19 mouse cellular contexts compared by ENCODE assay signal in the genomic region with DNA sequence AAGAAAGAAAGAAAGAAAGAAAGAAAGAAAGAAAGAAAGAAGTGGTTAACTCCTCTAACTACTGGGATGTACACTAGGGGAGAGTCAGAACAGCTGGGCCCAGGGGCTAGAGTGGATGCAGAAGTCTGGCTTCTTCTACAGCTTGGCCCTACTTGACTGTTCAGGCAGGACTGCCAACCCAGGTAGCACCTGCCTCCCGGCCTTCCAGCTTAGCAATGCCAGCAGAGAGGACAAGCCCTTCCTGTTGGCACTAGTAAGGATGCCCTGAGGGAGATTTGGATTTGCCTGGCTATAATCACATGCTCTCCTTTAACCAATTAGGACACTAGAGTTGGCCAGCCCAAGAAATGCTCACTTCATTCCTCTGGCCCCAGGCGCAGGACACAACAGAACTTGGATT.
"Had no signal": no experiment of that assay in that cellular context is flagged by ENCODE, and none has a peak within 500 bp of the region (broad histone marks: within the 10 kb centered on the region; RNA-seq: fewer than 3 reads in every experiment).

No protein-coding gene starts in this region.

- H3K36me3 ChIP-seq: limb, embryonic 10.5 days; limb, embryonic 13.5 days; liver, embryonic 12.5 days; liver, embryonic 15.5 days; lung, embryonic 15.5 days had no signal

- H3K27me3 ChIP-seq: lung, embryonic 15.5 days had no signal

- H3K4me3 ChIP-seq: layer of hippocampus, adult 2 months; limb, embryonic 10.5 days; limb, embryonic 13.5 days; liver, embryonic 12.5 days; liver, embryonic 15.5 days; lung, embryonic 15.5 days had no signal

- ATAC-seq: intestine, embryonic 16.5 days; liver, embryonic 12.5 days had no signal

- H3K27ac ChIP-seq: kidney, postnatal 0 days; layer of hippocampus, adult 2 months; limb, embryonic 10.5 days; limb, embryonic 13.5 days; liver, embryonic 12.5 days; liver, embryonic 15.5 days; lung, embryonic 15.5 days; stomach, postnatal 0 days had no signal

- H3K4me1 ChIP-seq: liver, embryonic 12.5 days; liver, embryonic 15.5 days had no signal

- H3K9me3 ChIP-seq: limb, embryonic 10.5 days; limb, embryonic 13.5 days; liver, embryonic 12.5 days; liver, embryonic 15.5 days; lung, embryonic 15.5 days had no signal

- H3K9ac ChIP-seq: limb, embryonic 13.5 days; liver, embryonic 12.5 days; liver, embryonic 15.5 days; lung, embryonic 15.5 days had no signal

- H3K4me2 ChIP-seq: limb, embryonic 13.5 days; liver, embryonic 12.5 days; liver, embryonic 15.5 days; lung, embryonic 15.5 days; midbrain, embryonic 11.5 days had no signal

- DNase-seq: kidney, adult 9 months; layer of hippocampus, adult 9-11 months; liver; lung, adult 18-20 months; lung, postnatal 10 days; lung, postnatal 36 days; midbrain, embryonic 14.5 days; thymus, adult 18-20 months; thymus, postnatal 36 days had no signal
